Mouse (Mus musculus) lung, adult 2 months (tissue): ENCODE results near the gene Catsperb. TPM values are rescaled to one million over a fixed set of nuclear protein-coding genes. Genes with fewer than 3 reads are reported as not detected.
"Not testable (repeated sequence)": the region's sequence is repeated elsewhere in the genome, so short reads cannot be mapped to it uniquely, and the experiment has no call there.

Experiments used
- DNase-seq: peaks from one replicate; pipeline ENCODE4 v3.0.0; 2022
- H3K4me1 ChIP-seq: fragments of 200-500 bp; 2 replicates; pipeline ENCODE4 v1.6.1; 2011; ENCODE audit warnings: low read length; ENCODE audit not compliant: control insufficient read depth, insufficient read depth
- H3K4me3 ChIP-seq: fragments of 200-500 bp; replicated peaks from 2 replicates; pipeline ENCODE3; 2011; ENCODE audit warnings: low read depth, mild to moderate bottlenecking, control low read depth, low read length; ENCODE audit errors: extremely low read depth
- CTCF ChIP-seq: fragments of 200-500 bp; IDR thresholded peaks from 2 replicates; pipeline ENCODE4 v1.5.1; 2011; ENCODE audit warnings: mild to moderate bottlenecking, low read length, control low read depth; ENCODE audit not compliant: insufficient read depth
- POLR2A ChIP-seq: fragments of 200-500 bp; IDR thresholded peaks from 2 replicates; pipeline ENCODE4 v1.6.1; 2011; ENCODE audit warnings: low read depth, mild to moderate bottlenecking, control low read depth, low read length, borderline replicate concordance; ENCODE audit errors: extremely low read depth
- WGBS: fragments of 180-500 bp; shearing (Covaris S2); methylation state at CpG from one replicate; pipeline ENCODE4 v1.1.7; 2018; 5-methylcytosine and 5-hydroxymethylcytosine counted together
- polyA plus RNA-seq: library from polyadenylated mRNA; depleted of rRNA; stranded (reverse); fragments of >200 nt; gene quantifications from 2 replicates; pipeline ENCODE4 v1.2.3, GENCODE M21; 2012; rRNA removed

Gene Catsperb
- not detected in 2 replicates for polyA plus RNA-seq

GRCm38 (mm10) chr12:101404353-101404752 lies at the start of gene Catsperb:
Gene Catsperb, plus strand, starts transcription at chr12:101404653.
- DNase-seq, H3K4me1 ChIP-seq, H3K4me3 ChIP-seq: not testable (repeated sequence)
- WGBS: 95% methylated on average over 1 of the region's 1 CpGs

- 57% methylated on average over 1 of the region's 1 CpGs for WGBS
- not testable (repeated sequence) for H3K4me3 ChIP-seq, DNase-seq, H3K4me1 ChIP-seq
Observed at GRCm38 (mm10) chr12:101361468-101361867, 43.0 kb upstream of the Catsperb start.

GRCm38 (mm10) chr12:101381460-101381859 lies 23.0 kb upstream of the Catsperb start:
- not testable (repeated sequence) for H3K4me3 ChIP-seq, H3K4me1 ChIP-seq, DNase-seq
- WGBS: 56% methylated on average over 1 of the region's 1 CpGs

GRCm38 (mm10) chr12:101426131-101426530 lies 21.7 kb downstream of the Catsperb start:
- DNase-seq: no peak
- no peaks in the 10 kb centered on the region for H3K4me1 ChIP-seq
- H3K4me3 ChIP-seq: no peak overlapping the region
- no peak for TF ChIP-seq POLR2A
- TF ChIP-seq CTCF: no peak
- 53% methylated on average over 1 of the region's 1 CpGs for WGBS

GRCm38 (mm10) chr12:101462051-101462450 lies 57.6 kb downstream of the Catsperb start:
- TF ChIP-seq POLR2A (no peak), CTCF (no peak)
- no peaks in the 10 kb centered on the region for H3K4me1 ChIP-seq
- WGBS: 91% methylated on average over 5 of the region's 5 CpGs
- H3K4me3 ChIP-seq: no peak overlapping the region
- no peak for DNase-seq

GRCm38 (mm10) chr12:101483571-101483970 lies 79.1 kb downstream of the Catsperb start:
- TF ChIP-seq POLR2A (no peak), CTCF (no peak)
- Histone ChIP-seq H3K4me3 (no peak overlapping the region), H3K4me1 (no peaks in the 10 kb centered on the region)
- DNase-seq: no peak

GRCm38 (mm10) chr12:101511326-101511725 lies 106.9 kb downstream of the Catsperb start:
- not testable (repeated sequence) for H3K4me1 ChIP-seq, H3K4me3 ChIP-seq, DNase-seq
- 73% methylated on average over 2 of the region's 2 CpGs for WGBS

- H3K4me3 ChIP-seq, DNase-seq, H3K4me1 ChIP-seq: not testable (repeated sequence)
Observed at GRCm38 (mm10) chr12:101606622-101607021, 202.2 kb downstream of the Catsperb start.

- no peak for TF ChIP-seq CTCF
- TF ChIP-seq POLR2A: no peak
- H3K4me3 ChIP-seq: no peak overlapping the region
- 72% methylated on average over 1 of the region's 1 CpGs for WGBS
- no peaks in the 10 kb centered on the region for H3K4me1 ChIP-seq
- no peak for DNase-seq
Observed at GRCm38 (mm10) chr12:101633137-101633536, 228.7 kb downstream of the Catsperb start.

- TF ChIP-seq POLR2A (no peak), CTCF (no peak)
- no peak for DNase-seq
- 93% methylated on average over 2 of the region's 2 CpGs for WGBS
- Histone ChIP-seq H3K4me3 (no peak overlapping the region), H3K4me1 (no peaks in the 10 kb centered on the region)
Observed at GRCm38 (mm10) chr12:101667502-101667901, 263.0 kb downstream of the Catsperb start.
